Mouse (Mus musculus): Measurements from ENCODE around the gene Trio.

Trio gene

DNA sequence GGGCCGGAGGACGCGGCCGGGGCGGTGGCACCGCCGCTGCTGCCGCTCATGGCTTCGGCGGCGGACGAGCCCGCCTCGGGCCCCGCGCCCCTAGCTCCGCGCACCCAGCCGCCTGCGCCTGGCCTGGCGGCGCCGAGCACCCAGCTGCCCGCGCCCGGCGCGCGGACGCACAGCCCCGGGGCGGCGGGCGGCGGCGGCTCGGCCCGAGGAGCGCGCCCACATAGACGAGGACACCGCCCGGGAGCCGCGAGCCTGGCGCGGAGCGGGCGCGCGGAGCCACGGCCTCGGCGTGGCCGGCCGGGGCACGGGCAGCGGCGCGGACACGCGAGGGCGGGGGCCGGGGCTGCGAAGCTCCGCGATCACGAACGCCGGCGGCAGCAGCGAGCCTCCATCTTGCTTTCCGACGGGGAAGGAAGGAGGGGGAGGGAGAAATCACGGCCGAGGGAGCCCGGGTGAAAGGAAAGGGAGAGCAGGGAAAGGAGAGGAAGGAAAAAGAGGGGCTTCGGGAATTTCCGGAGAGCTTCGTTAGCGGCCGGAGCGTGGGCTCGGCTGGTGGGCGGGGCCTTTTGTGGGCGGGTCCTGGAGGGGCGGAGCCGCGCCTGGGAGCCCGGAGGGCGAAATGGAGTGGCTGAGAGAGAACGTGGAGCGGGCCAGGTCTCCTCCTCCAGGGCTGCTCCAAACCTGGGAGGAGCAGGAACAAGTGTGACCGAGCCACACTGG lies at the start of gene Trio:
Gene Trio (minus strand): TSS at position 402 of the 720 bp plus-strand sequence.
- peak; percentile 51 for DNase-seq (ENCODE audit: extremely low read depth, low read depth, low spot score)

- no peak for DNase-seq (ENCODE audit: extremely low read depth, low read depth, low spot score)
These were observed 48.8 kb upstream of the Trio start for GRCm38 (mm10) chr15:28074416-28074970.

DNA sequence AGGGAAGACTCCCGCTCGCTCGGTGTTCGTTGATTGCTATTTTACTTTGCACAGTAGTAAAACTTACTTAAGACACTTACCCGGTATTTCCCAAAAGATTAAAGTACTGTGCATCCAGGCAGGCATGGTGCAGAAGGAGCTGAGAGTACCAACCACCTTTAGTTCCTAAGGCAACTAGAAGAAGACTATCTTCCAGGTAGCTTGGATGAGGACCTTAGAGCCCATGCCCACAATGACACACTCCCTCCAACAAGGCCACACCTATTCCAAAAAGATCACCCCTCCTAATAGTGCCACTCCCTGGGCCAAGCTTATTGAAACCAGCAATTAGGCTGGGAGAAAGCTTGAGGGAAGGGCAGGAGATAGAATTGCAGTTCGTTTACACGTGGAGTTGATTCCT lies 46.0 kb upstream of the Trio start:
- DNase-seq (ENCODE audit: extremely low read depth, low read depth, low spot score) = no peak

- no peak for DNase-seq (ENCODE audit: extremely low read depth, low read depth, low spot score)
These were observed 45.2 kb upstream of the Trio start for GRCm38 (mm10) chr15:28070771-28071419.

DNA sequence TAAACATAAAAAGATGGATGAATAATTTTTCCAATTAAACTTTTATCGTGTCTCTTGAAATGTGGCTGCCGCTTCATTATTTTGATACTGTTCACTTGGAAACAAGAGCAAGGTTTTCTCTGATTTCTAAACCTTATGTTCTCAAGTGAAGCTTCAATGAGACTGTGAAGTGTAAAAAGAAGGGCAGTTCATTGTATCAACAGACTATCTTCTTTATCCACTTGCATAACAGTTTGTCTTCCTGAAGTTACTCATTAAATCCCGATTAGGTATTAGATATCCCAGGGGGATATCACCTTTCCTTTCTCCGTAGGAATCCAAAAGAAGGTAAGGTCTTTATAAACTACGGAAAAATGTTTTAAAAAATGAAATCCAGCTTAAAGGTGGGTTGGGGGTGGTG lies 44.6 kb upstream of the Trio start:
- DNase-seq (ENCODE audit: extremely low read depth, low read depth, low spot score) = no peak

DNA sequence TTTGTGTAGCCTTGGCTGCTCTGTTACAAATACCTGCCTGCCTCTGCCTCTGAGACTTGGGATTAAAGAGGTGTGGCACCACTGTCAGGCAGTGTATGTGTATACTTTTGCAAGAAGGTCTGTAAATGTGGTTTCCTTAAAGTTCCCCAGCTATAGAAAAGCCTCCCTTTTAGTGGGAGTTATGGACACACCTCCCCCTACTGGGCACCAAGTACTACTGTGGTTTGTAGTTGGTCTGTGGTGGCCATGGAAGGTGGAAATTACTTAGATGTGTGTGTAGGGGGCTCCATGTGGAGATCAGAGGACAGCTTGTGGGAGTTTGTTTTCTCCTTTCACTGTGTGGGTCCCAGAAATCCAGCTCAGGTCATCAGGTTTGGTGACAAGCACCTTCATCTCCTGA lies 41.7 kb upstream of the Trio start:
- no peak for DNase-seq (ENCODE audit: extremely low read depth, low read depth, low spot score)

- no peak for DNase-seq (ENCODE audit: extremely low read depth, low read depth, low spot score)
These were observed 40.8 kb upstream of the Trio start for GRCm38 (mm10) chr15:28066468-28066867.

- no peak for DNase-seq (ENCODE audit: extremely low read depth, low read depth, low spot score)
These were observed 39.9 kb upstream of the Trio start for GRCm38 (mm10) chr15:28065572-28065971.

GRCm38 (mm10) chr15:28064733-28065088 lies 39.1 kb upstream of the Trio start:
- DNase-seq (ENCODE audit: extremely low read depth, low read depth, low spot score) = no peak

GRCm38 (mm10) chr15:28064081-28064732 lies 38.6 kb upstream of the Trio start:
- no peak for DNase-seq (ENCODE audit: extremely low read depth, low read depth, low spot score)

DNA sequence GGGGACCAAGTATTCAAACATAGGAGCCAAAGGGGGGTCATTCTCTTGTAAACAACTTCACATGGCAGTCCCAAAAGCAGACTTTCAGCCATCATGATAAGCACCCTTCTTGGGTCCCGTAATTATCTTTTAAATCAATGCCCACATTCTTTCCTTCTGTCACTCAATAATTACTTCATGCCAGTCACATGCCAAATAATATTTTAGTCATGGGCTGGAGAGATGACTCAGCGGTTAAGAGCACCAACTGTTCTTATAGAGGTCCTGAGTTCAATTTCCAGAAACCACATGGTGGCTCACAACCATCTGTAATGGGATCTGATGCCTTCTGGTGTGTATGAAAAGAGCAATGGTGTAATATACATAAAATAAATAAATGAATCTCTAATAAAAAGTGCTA lies 37.8 kb upstream of the Trio start:
- DNase-seq (ENCODE audit: extremely low read depth, low read depth, low spot score) = no peak

- no peak for DNase-seq (ENCODE audit: extremely low read depth, low read depth, low spot score)
These were observed 36.4 kb upstream of the Trio start for GRCm38 (mm10) chr15:28062016-28062415.

DNA sequence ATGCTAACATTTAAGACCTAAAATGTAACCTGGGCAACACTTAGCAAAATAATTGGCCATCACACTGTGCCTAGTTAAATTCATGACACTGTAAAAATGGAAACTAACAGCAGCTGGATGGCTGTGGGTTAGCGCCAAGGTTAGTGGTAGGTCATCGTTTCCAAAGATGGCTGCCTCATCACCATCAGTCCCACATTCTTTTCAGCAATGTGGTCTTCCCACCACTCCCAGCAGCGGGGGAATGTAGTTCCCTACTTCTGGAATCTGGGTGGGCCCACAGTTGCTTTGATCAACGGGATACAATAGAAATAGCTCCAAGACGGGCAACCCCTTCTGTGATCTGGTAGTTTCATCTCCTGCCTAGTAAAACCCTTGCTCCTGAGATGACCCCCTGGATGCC lies 35.3 kb upstream of the Trio start:
- DNase-seq (ENCODE audit: extremely low read depth, low read depth, low spot score) = no peak

- no peak for DNase-seq (ENCODE audit: extremely low read depth, low read depth, low spot score)
These were observed 34.8 kb upstream of the Trio start for GRCm38 (mm10) chr15:28060423-28060822.

GRCm38 (mm10) chr15:28057545-28057944 lies 31.9 kb upstream of the Trio start:
- DNase-seq (ENCODE audit: extremely low read depth, low read depth, low spot score) = no peak

DNA sequence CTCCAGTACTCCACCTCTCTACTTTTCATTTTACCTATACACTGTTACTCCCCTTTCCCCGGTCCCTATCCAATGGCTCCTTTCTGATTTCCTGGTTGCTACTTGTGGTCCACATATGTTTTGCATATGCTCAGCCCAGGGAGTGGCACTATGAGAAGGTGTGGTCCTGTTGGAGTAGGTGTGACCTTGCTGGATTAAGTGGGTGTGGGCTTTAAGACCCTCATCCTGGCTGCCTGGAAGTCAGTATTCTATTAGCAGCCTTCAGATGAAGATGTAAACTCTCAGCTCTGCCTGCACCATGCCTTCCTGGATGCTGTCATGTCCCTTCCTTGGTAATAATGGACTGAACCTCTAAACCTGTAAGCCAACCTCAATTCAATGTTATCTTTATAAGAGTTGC lies 29.1 kb upstream of the Trio start:
- DNase-seq (ENCODE audit: extremely low read depth, low read depth, low spot score) = no peak

- no peak for DNase-seq (ENCODE audit: extremely low read depth, low read depth, low spot score)
These were observed 28.5 kb upstream of the Trio start for GRCm38 (mm10) chr15:28054111-28054510.

DNA sequence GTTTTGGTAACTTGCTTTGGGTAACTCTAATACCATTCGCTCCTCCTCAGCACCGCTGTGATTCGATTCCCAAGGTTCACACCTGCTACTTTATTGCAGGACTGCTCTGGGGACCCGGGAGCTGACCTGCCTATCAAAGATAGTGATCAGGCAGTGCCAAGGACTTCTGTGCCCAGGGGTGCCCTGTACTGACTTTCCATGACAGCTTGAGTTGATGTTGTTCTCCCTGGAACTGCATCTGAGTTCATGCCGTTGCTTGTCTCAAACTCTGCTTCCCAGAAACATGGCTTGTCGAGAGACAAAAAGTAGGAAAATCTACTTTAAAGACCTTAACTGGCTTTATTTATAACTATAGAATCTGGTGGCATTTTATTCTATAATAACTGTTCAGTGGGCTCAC lies 27.6 kb upstream of the Trio start:
- DNase-seq (ENCODE audit: extremely low read depth, low read depth, low spot score) = no peak

DNA sequence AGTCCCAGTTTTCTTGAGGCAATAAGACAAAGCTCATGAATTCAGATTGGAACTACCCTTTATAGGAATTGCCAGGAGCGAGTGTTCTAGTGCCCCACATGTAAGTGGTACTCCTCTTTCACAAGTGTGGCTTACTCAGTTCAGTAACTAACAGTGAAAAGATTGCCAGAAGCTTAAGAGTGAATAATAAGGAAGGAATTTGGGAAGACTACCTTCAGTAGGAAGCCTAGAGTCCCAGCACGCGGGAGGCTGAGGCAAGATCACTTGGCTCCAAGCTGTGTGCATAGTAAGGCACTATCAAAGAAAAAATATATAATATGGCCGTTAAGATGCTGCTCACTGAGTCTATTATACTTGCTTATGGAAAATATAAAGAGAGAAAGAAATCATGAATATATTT lies 26.2 kb upstream of the Trio start:
- no peak for DNase-seq (ENCODE audit: extremely low read depth, low read depth, low spot score)

DNA sequence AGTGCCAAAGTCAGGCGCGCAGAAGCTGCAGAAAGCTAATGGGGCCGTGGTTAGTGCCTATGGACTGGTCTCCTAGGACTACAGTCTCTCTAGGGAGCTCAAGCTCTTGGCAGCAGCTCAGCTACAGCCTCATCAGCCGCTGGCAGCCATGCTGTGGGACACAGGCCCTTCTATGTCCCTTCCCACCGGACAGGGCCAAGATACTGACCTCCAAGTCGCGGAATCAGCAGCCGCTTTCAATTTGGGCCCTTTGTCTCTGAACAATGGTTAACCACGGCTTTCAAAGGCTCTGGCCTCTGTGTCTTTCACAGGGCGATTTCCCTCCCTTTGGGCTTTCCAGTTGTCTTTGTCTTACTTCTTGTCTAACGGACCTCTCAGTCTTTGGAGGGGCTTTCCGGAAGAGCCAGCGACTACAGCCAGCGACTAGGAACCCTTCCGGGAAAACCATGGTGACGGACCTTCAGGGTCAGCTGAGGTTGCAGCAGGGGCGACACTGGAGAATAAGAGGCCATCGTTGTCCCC lies 25.5 kb upstream of the Trio start:
- no peak for DNase-seq (ENCODE audit: extremely low read depth, low read depth, low spot score)

- DNase-seq (ENCODE audit: extremely low read depth, low read depth, low spot score) = no peak
These were observed 22.1 kb upstream of the Trio start for GRCm38 (mm10) chr15:28047711-28048110.
